In genomic region chr4:109080118-109080517, GRCm38 (mm10) we compare ENCODE assay signal across 17 mouse cellular contexts.
A peak's percentile ranks its signal among the peaks of the same experiment; 100 is the strongest.
DNase-seq lines count a peak whose midpoint lies in the region; ATAC-seq and TF ChIP-seq lines count a peak whose summit lies in the region.
"Had no signal": no experiment of that assay in that cellular context is flagged by ENCODE, and none has a peak within 500 bp of the region (broad histone marks: within the 10 kb centered on the region; RNA-seq: fewer than 3 reads in every experiment).

No protein-coding gene starts in this region.

- no peak for DNase-seq in gastrocnemius, adult 2 months
- DNase-seq in gastrocnemius, postnatal 14 days, result no peak
- DNase-seq in kidney, postnatal 14 days, result peak; percentile 40
- DNase-seq in kidney, adult 8-10 months, result no peak
- no peak for DNase-seq in stomach, postnatal 0 days (ENCODE audit: low spot score)
- no peak for DNase-seq in heart, postnatal 14 days
- DNase-seq: adrenal gland, postnatal 10 days; cerebellum, adult 11-12 months; cerebellum, postnatal 36 days; gastrocnemius, postnatal 25 days; liver; retina, postnatal 1 day had no signal

- WGBS in stomach, embryonic 15.5 days, result 47% methylated on average over 5 of the region's 5 CpGs
- 43% methylated on average over 5 of the region's 5 CpGs for WGBS in stomach, postnatal 0 days
- 49% methylated on average over 5 of the region's 5 CpGs for WGBS in stomach, embryonic 16.5 days

- H3K4me2 ChIP-seq in stomach, embryonic 15.5 days, result no peak overlapping the region
- no peak overlapping the region for H3K4me2 ChIP-seq in stomach, postnatal 0 days (replicated peaks; ENCODE audit: low read depth)
- no peak overlapping the region for H3K4me2 ChIP-seq in stomach, embryonic 16.5 days (ENCODE audit: low read depth, low read length)
- H3K4me2 ChIP-seq: hindbrain, embryonic 15.5 days; midbrain, embryonic 11.5 days had no signal

- TF ChIP-seq EP300 in stomach, postnatal 0 days (optimal IDR thresholded peaks at IDR 0.05), result no peak

- no peak overlapping the region for H3K9ac ChIP-seq in stomach, embryonic 15.5 days
- no peak overlapping the region for H3K9ac ChIP-seq in stomach, postnatal 0 days (ENCODE audit: low read length)
- no peak overlapping the region for H3K9ac ChIP-seq in stomach, embryonic 16.5 days (ENCODE audit: low read length)
- H3K9ac ChIP-seq: hindbrain, embryonic 15.5 days had no signal

- peaks cover 8% of the 10 kb centered on the region for H3K36me3 ChIP-seq in stomach, embryonic 15.5 days
- H3K36me3 ChIP-seq in stomach, postnatal 0 days (ENCODE audit: control insufficient read depth, insufficient read depth, low read length), result peaks cover 10% of the 10 kb centered on the region
- H3K36me3 ChIP-seq in stomach, embryonic 16.5 days (ENCODE audit: control insufficient read depth, insufficient read depth, low read length), result no peaks in the 10 kb centered on the region

- H3K4me3 ChIP-seq in gastrocnemius, adult 2 months, result no peak overlapping the region
- H3K4me3 ChIP-seq in stomach, embryonic 15.5 days (replicated peaks), result no peak overlapping the region
- no peak overlapping the region for H3K4me3 ChIP-seq in stomach, postnatal 0 days (ENCODE audit: low read depth, low read length)
- no peak overlapping the region for H3K4me3 ChIP-seq in stomach, embryonic 16.5 days (replicated peaks; ENCODE audit: low read length)
- H3K4me3 ChIP-seq: heart, embryonic 10.5 days; hindbrain, embryonic 15.5 days had no signal

- H3K4me1 ChIP-seq in stomach, embryonic 15.5 days, result peaks cover 6% of the 10 kb centered on the region; the same call in 1 of the 2 replicates
- H3K4me1 ChIP-seq in stomach, postnatal 0 days (replicated peaks; ENCODE audit: control insufficient read depth, insufficient read depth), result peaks cover 4% of the 10 kb centered on the region; the same call in 1 of the 2 replicates
- H3K4me1 ChIP-seq in stomach, embryonic 16.5 days (ENCODE audit: control insufficient read depth, insufficient read depth, low read length), result 0 out of 2 replicates have a peak, but pooled peaks cover 6% of the 10 kb centered on the region
- H3K4me1 ChIP-seq: heart, embryonic 10.5 days; hindbrain, embryonic 15.5 days had no signal

- no peak for TF ChIP-seq CTCF in gastrocnemius, adult 2 months (IDR thresholded peaks at IDR 0.05)
- no peak for TF ChIP-seq CTCF in stomach, postnatal 0 days (IDR thresholded peaks at IDR 0.05; ENCODE audit: low read depth)

- ATAC-seq in stomach, embryonic 15.5 days (ENCODE audit: insufficient read depth, low FRiP score, low read depth), result peak; percentile 31; the same call in 1 of the 2 replicates
- ATAC-seq in stomach, postnatal 0 days (ENCODE audit: low FRiP score, low TSS enrichment), result no peak
- no peak for ATAC-seq in stomach, embryonic 16.5 days (ENCODE audit: insufficient read depth, low FRiP score)

- peak overlapping the region; percentile 21 for H3K27ac ChIP-seq in gastrocnemius, adult 2 months
- peak overlapping the region; percentile 48; the same call in 1 of the 2 replicates for H3K27ac ChIP-seq in stomach, embryonic 15.5 days
- H3K27ac ChIP-seq in stomach, postnatal 0 days (replicated peaks), result no peak overlapping the region
- peak overlapping the region; percentile 2 for H3K27ac ChIP-seq in stomach, embryonic 16.5 days (ENCODE audit: low read length)
- H3K27ac ChIP-seq: heart, embryonic 10.5 days; hindbrain, embryonic 15.5 days had no signal

- no peaks in the 10 kb centered on the region for H3K27me3 ChIP-seq in stomach, embryonic 15.5 days (replicated peaks)
- no peaks in the 10 kb centered on the region for H3K27me3 ChIP-seq in stomach, postnatal 0 days (ENCODE audit: control insufficient read depth, insufficient read depth, low read length)
- H3K27me3 ChIP-seq in stomach, embryonic 16.5 days (ENCODE audit: control insufficient read depth, insufficient read depth, low read length), result no peaks in the 10 kb centered on the region
- H3K27me3 ChIP-seq: hindbrain, embryonic 15.5 days had no signal

- no peaks in the 10 kb centered on the region for H3K9me3 ChIP-seq in stomach, embryonic 15.5 days
- H3K9me3 ChIP-seq in stomach, postnatal 0 days (ENCODE audit: control insufficient read depth, low read length), result no peaks in the 10 kb centered on the region
- no peaks in the 10 kb centered on the region for H3K9me3 ChIP-seq in stomach, embryonic 16.5 days (replicated peaks; ENCODE audit: control insufficient read depth, low read length)
- H3K9me3 ChIP-seq: heart, embryonic 10.5 days; hindbrain, embryonic 15.5 days had no signal

- intact Hi-C loops in gastrocnemius, adult 2 months (cut with DNase I), result no loop called here
- intact Hi-C loops in gastrocnemius, postnatal 14 days (cut with DNase I; ENCODE audit: low total_unique reads), result no loop called here
- intact Hi-C loops in heart, postnatal 14 days (cut with DNase I), result no loop called here
